Mouse (Mus musculus): Measurements from ENCODE around the gene Tspan5. TPM values are rescaled to one million over a fixed set of nuclear protein-coding genes. Genes with fewer than 3 reads are reported as not detected.

The Tspan5 gene
- total and polyA plus RNA-seq, 3 experiments, result 28.1 to 35.1 TPM; not detected in 1

DNA sequence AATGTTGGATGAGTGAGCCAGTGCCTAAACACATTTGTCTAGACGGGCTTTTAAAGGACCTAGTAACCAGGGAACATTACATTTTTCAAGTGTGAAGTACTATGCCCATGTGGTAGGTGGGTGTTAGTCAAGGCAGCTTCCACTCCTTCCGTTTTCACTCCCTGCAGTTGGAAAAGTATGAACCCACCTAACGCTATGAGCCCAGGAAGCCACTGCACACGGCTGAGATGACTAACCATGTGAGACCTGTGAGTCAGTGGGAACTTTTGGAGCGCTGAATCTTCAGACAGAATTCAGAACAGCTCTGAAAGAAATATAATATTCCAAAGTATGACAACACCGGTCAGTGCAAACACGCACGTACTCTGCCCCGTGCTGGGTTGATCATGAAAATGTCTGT is 207.1 kb downstream of the Tspan5 start:
- no peaks in the 10 kb centered on the region for H3K4me1 ChIP-seq (ENCODE audit: control insufficient read depth in 1 of 2, insufficient read depth in 2 of 2, low read length in 2 of 2)
- no peak for TF ChIP-seq USF1 (IDR thresholded peaks at IDR 0.05; ENCODE audit: low read depth, low read length)
- no peak for TF ChIP-seq MAFK (IDR thresholded peaks at IDR 0.05; ENCODE audit: borderline replicate concordance, low read depth, low read length)
- no peak for TF ChIP-seq MYC (IDR thresholded peaks at IDR 0.05; ENCODE audit: low read depth, low read length)
- no peak for TF ChIP-seq E2F4 (IDR thresholded peaks at IDR 0.05; ENCODE audit: borderline replicate concordance, low read depth, low read length)
- TF ChIP-seq SIN3A (IDR thresholded peaks at IDR 0.05; ENCODE audit: low read length), result no peak
- TF ChIP-seq RAD21 (IDR thresholded peaks at IDR 0.05; ENCODE audit: low read depth, low read length), result no peak
- no peak for TF ChIP-seq USF2 (IDR thresholded peaks at IDR 0.05; ENCODE audit: borderline replicate concordance in 1 of 2, insufficient read depth in 1 of 2, low read depth in 1 of 2, low read length in 2 of 2)
- no peak for TF ChIP-seq ZMIZ1 (IDR thresholded peaks at IDR 0.05; ENCODE audit: low read depth, low read length)
- TF ChIP-seq ZC3H11A (IDR thresholded peaks at IDR 0.05; ENCODE audit: low read depth, low read length), result no peak
- no peak for TF ChIP-seq JUND (IDR thresholded peaks at IDR 0.05; ENCODE audit: low read depth, low read length)
- no peak for TF ChIP-seq TAL1 (IDR thresholded peaks at IDR 0.05; ENCODE audit: low read length)
- TF ChIP-seq POLR2AphosphoS2 (IDR thresholded peaks at IDR 0.05; ENCODE audit: low read length), result no peak
- H3K27ac ChIP-seq (ENCODE audit: control insufficient read depth, low read depth, low read length), result no peak overlapping the region
- DNase-seq (ENCODE audit: low read depth, low spot score), result no peak
- H3K9ac ChIP-seq (ENCODE audit: control insufficient read depth, low read depth, low read length, poor library complexity, severe bottlenecking), result no peak overlapping the region
- H3K4me3 ChIP-seq (ENCODE audit: control insufficient read depth in 1 of 2, insufficient read depth in 1 of 2, low read depth in 2 of 2, low read length in 2 of 2), result no peak overlapping the region
- H3K9me3 ChIP-seq (replicated peaks; ENCODE audit: insufficient read depth, low read length), result no peaks in the 10 kb centered on the region
- H3K79me2 ChIP-seq (ENCODE audit: control insufficient read depth, insufficient read depth, low read length, poor library complexity), result no peaks in the 10 kb centered on the region
- peaks cover 0 to 19% of the 10 kb centered on the region in 2 experiments; a peak in 2 of 4 replicates for H3K36me3 ChIP-seq (ENCODE audit: control insufficient read depth in 1 of 2, insufficient read depth in 2 of 2, low read length in 2 of 2)
- H3K27me3 ChIP-seq (ENCODE audit: control insufficient read depth in 1 of 2, insufficient read depth in 2 of 2, low read length in 2 of 2), result no peaks in the 10 kb centered on the region

GRCm38 (mm10) chr3:138955220-138955619 is 213.2 kb downstream of the Tspan5 start:
- H3K4me3 ChIP-seq (ENCODE audit: control insufficient read depth in 1 of 2, insufficient read depth in 1 of 2, low read depth in 2 of 2, low read length in 2 of 2), result no peak overlapping the region
- no peaks in the 10 kb centered on the region for H3K4me1 ChIP-seq (ENCODE audit: control insufficient read depth in 1 of 2, insufficient read depth in 2 of 2, low read length in 2 of 2)
- no peak overlapping the region for H3K27ac ChIP-seq (ENCODE audit: control insufficient read depth, low read depth, low read length)
- no peaks in the 10 kb centered on the region for H3K9me3 ChIP-seq (replicated peaks; ENCODE audit: insufficient read depth, low read length)
- H3K36me3 ChIP-seq (ENCODE audit: control insufficient read depth in 1 of 2, insufficient read depth in 2 of 2, low read length in 2 of 2), result peaks cover 0 to 21% of the 10 kb centered on the region in 2 experiments; a peak in 2 of 4 replicates
- H3K27me3 ChIP-seq (ENCODE audit: control insufficient read depth in 1 of 2, insufficient read depth in 2 of 2, low read length in 2 of 2), result no peaks in the 10 kb centered on the region
- DNase-seq (ENCODE audit: low read depth, low spot score), result no peak
- no peaks in the 10 kb centered on the region for H3K79me2 ChIP-seq (ENCODE audit: control insufficient read depth, insufficient read depth, low read length, poor library complexity)
- no peak overlapping the region for H3K9ac ChIP-seq (ENCODE audit: control insufficient read depth, low read depth, low read length, poor library complexity, severe bottlenecking)
- TF ChIP-seq ELF1 (IDR thresholded peaks at IDR 0.05; ENCODE audit: low read depth, low read length), result no peak
- TF ChIP-seq USF1 (IDR thresholded peaks at IDR 0.05; ENCODE audit: low read depth, low read length), result no peak
- no peak for TF ChIP-seq JUND (IDR thresholded peaks at IDR 0.05; ENCODE audit: low read depth, low read length)
- no peak for TF ChIP-seq UBTF (IDR thresholded peaks at IDR 0.05; ENCODE audit: borderline replicate concordance, insufficient read depth, low read depth, low read length)
- TF ChIP-seq TAL1 (IDR thresholded peaks at IDR 0.05; ENCODE audit: low read length), result no peak
- no peak for TF ChIP-seq ZC3H11A (IDR thresholded peaks at IDR 0.05; ENCODE audit: low read depth, low read length)
- no peak for TF ChIP-seq MAFK (IDR thresholded peaks at IDR 0.05; ENCODE audit: borderline replicate concordance, low read depth, low read length)
- no peak for TF ChIP-seq MAZ (IDR thresholded peaks at IDR 0.05; ENCODE audit: low read depth, low read length)
- no peak for TF ChIP-seq USF2 (IDR thresholded peaks at IDR 0.05; ENCODE audit: borderline replicate concordance in 1 of 2, insufficient read depth in 1 of 2, low read depth in 1 of 2, low read length in 2 of 2)
- no peak for TF ChIP-seq CHD1 (IDR thresholded peaks at IDR 0.05; ENCODE audit: low read depth, low read length)

Other genes with a start within 250 kb of the Tspan5 start
- 363 and 364 TPM in 2 replicates for gene Eif4e, start 216.0 kb upstream of the Tspan5 start, total RNA-seq (2012; rRNA removed)
- 100 to 1,000 TPM in 1 of 2 experiments, 10 to 100 TPM in 1; 83.5 to 490 TPM for gene Eif4e, start 216.0 kb upstream of the Tspan5 start, polyA plus RNA-seq (2012; ENCODE audit: insufficient read depth in 1 of 2, insufficient read length in 2 of 2, low read depth in 1 of 2, low replicate concordance in 2 of 2, missing spikeins in 1 of 2)

Data from MEL (cell line).